Mouse (Mus musculus) cerebellum, adult 2 months (tissue): Measurements from ENCODE around the gene Dgkz.

Source experiments
- CTCF ChIP-seq: fragments of 200-500 bp; IDR thresholded peaks from 2 replicates; pipeline ENCODE4 v1.5.1; 2011; ENCODE audit warnings: low read depth, mild to moderate bottlenecking, control low read depth, low read length, moderate library complexity, borderline replicate concordance; ENCODE audit not compliant: insufficient read depth
- POLR2A ChIP-seq: fragments of 200-500 bp; IDR thresholded peaks from 2 replicates; pipeline ENCODE4 v1.6.1; 2011; ENCODE audit warnings: low read length, control low read depth, borderline replicate concordance; ENCODE audit not compliant: insufficient read depth

DNA sequence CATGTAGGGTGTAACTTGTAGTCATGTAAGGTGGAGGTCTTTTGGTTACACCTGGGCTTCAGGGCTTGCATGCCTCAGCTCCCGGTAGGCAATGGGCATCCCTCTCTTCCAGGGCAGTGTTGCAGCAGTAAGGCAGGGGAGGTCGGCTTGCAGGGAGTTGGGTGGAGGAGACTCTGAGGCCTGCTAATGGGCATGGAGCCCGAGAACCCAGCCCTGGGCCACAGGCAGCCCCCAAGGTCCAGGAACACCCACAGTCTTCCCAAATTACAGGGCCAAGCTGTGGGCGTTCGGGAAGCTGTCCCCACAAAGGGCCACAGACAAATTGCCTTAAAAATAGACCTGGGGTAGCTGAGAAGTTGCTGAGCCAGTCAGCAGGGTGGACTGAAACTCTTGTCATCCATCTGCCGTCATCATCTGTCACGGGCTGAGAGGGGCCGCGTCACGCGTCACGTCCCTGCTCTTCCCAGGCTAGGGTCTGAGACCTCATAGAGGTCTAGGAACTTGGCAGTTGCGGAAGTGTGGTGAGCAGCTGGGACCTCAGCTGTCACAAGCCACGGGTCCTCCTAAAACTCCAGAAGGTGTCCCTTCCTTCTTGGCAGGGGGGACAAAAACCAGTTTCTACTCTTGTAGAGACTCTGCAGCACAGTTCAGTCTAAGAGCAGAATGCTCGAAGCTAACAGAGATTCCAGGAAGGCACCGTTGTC, 22.4 kb upstream of the Dgkz start:
- TF ChIP-seq CTCF (no peak), POLR2A (no peak)
